Mouse (Mus musculus) heart, embryonic 11.5 days (tissue): ENCODE data around the gene Tmem163. TPM values are rescaled to one million over a fixed set of nuclear protein-coding genes. Genes with fewer than 3 reads are reported as not detected.
A peak's percentile ranks its signal among the peaks of the same experiment; 100 is the strongest.

Experiments used
- ATAC-seq: fragments of 200-750 bp; cut with Nextera tagmentation; replicated peaks from 2 replicates; pipeline ENCODE4 v1.8.0; 2017; ENCODE audit warnings: moderate library complexity; ENCODE audit not compliant: insufficient number of reproducible peaks, low FRiP score, low TSS enrichment
- H3K27ac ChIP-seq: fragments of 300-500 bp; sonication (generic); 2 replicates; pipeline ENCODE4 v1.5.1; 2014; ENCODE audit warnings: mild to moderate bottlenecking, low read depth, low read length
- H3K27me3 ChIP-seq: fragments of 300-500 bp; sonication (generic); 2 replicates; pipeline ENCODE4 v1.6.1; 2014; ENCODE audit warnings: mild to moderate bottlenecking, low read length, mixed read lengths; ENCODE audit not compliant: control insufficient read depth, insufficient read depth
- H3K36me3 ChIP-seq: fragments of 300-500 bp; sonication (generic); 2 replicates; pipeline ENCODE4 v1.6.1; 2014; ENCODE audit warnings: mild to moderate bottlenecking, low read length, moderate library complexity, mixed read lengths; ENCODE audit not compliant: control insufficient read depth, insufficient read depth
- H3K4me1 ChIP-seq: fragments of 300-500 bp; sonication (generic); 2 replicates; pipeline ENCODE4 v1.6.1; 2014; ENCODE audit warnings: low read length; ENCODE audit not compliant: control insufficient read depth, insufficient read depth
- H3K4me2 ChIP-seq: fragments of 300-500 bp; sonication (generic); 2 replicates; pipeline ENCODE4 v1.6.1; 2014; ENCODE audit warnings: mild to moderate bottlenecking, moderate library complexity
- H3K4me3 ChIP-seq: fragments of 300-500 bp; sonication (generic); 2 replicates; pipeline ENCODE4 v1.5.1; 2014; ENCODE audit warnings: low read depth, low read length
- H3K9ac ChIP-seq: fragments of 300-500 bp; sonication (generic); 2 replicates; pipeline ENCODE4 v1.6.1; 2014; ENCODE audit warnings: mild to moderate bottlenecking, low read depth, low read length, moderate library complexity
- H3K9me3 ChIP-seq: fragments of 300-500 bp; sonication (generic); replicated peaks from 2 replicates; pipeline ENCODE4 v1.6.1; 2016; ENCODE audit warnings: low read length; ENCODE audit not compliant: control insufficient read depth
- WGBS: fragments of 180-500 bp; shearing (Covaris S2); extraction: QIAGEN DNeasy Blood & Tissue Kit; methylation state at CpG from one replicate; pipeline ENCODE4 v1.1.7; 2014; ENCODE audit not compliant: insufficient replicate concordance; 5-methylcytosine and 5-hydroxymethylcytosine counted together
- polyA plus RNA-seq: library from polyadenylated mRNA; unstranded; fragments of >200 nt; fragmentation: Nextera tagmentation; extraction: Ambion mirVana; gene quantifications from 2 replicates; pipeline ENCODE4 v1.2.1, GENCODE M21; 2014

Gene Tmem163
- polyA plus RNA-seq, 1 experiment from 2014 or later, result 30.5 TPM

- Histone ChIP-seq H3K4me1 (peaks cover 14% of the 10 kb centered on the region), H3K4me3 (no peak overlapping the region), H3K27me3 (no peaks in the 10 kb centered on the region), H3K9me3 (no peaks in the 10 kb centered on the region), H3K4me2 (peak overlapping the region; percentile 36; the same call in 1 of the 2 replicates), H3K36me3 (no peaks in the 10 kb centered on the region), H3K27ac (no peak overlapping the region; the same call in 1 of the 2 replicates), H3K9ac (no peak overlapping the region)
- WGBS, result 16% methylated on average over 6 of the region's 6 CpGs
- no peak for ATAC-seq
Measured at GRCm38 (mm10) chr1:127465292-127465691, 214.1 kb downstream of the Tmem163 start.

- no peak for ATAC-seq
- H3K9me3 ChIP-seq, result no peaks in the 10 kb centered on the region
- no peak overlapping the region for H3K9ac ChIP-seq
- H3K27me3 ChIP-seq, result no peaks in the 10 kb centered on the region
- H3K27ac ChIP-seq, result no peak overlapping the region
- H3K4me3 ChIP-seq, result no peak overlapping the region
- H3K36me3 ChIP-seq, result no peaks in the 10 kb centered on the region
- peaks cover 14% of the 10 kb centered on the region for H3K4me1 ChIP-seq
- 85% methylated on average over 6 of the region's 6 CpGs for WGBS
- H3K4me2 ChIP-seq, result no peak overlapping the region
Measured at GRCm38 (mm10) chr1:127464041-127464440, 215.3 kb downstream of the Tmem163 start.

DNA sequence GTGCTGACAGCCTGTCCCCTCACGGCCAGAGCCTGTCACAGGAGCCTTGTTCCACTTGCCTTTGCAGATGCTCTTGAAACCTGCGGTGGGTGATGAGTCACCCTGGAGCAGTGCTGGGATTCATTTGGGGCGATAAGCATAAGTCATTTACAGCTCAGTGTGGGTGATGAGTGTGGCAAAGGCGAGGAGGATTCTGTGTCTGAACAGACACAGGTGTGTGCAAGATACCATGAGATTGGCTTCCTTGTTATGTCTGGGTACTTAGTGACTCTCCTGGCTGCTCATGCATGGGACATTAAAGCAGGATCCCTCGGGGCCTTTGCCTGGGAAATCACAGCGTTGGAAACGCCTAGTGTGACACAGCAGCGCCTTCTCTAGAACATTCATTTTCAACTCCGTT, 218.3 kb downstream of the Tmem163 start:
- Histone ChIP-seq H3K36me3 (no peaks in the 10 kb centered on the region), H3K4me2 (no peak overlapping the region), H3K27me3 (no peaks in the 10 kb centered on the region), H3K4me1 (peaks cover 14% of the 10 kb centered on the region), H3K9ac (no peak overlapping the region), H3K27ac (no peak overlapping the region), H3K4me3 (no peak overlapping the region), H3K9me3 (no peaks in the 10 kb centered on the region)
- 58% methylated on average over 9 of the region's 9 CpGs for WGBS
- 0 out of 2 replicates have a peak, but pooled peaks have one; percentile 37 for ATAC-seq

DNA sequence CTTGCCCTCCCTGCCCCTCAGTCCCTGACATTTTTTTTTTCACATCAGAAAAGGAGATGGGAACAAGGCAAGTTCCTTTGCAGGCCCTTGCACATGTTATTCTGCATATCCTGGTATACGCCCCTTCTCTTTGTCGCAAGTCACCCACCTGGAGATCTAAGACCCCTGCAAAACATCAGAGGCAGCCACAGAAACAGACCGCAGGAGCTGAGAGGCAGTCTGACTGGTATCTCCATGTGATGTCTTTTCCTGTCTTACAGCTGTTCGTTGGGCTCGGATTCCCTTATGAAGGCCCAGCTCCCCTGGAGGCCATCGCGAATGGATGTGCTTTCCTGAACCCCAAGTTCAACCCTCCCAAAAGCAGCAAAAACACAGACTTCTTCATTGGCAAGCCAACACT, 219.8 kb downstream of the Tmem163 start:
- H3K9me3 ChIP-seq, result no peaks in the 10 kb centered on the region
- no peaks in the 10 kb centered on the region for H3K27me3 ChIP-seq
- no peak overlapping the region for H3K27ac ChIP-seq
- ATAC-seq, result no peak
- H3K36me3 ChIP-seq, result no peaks in the 10 kb centered on the region
- no peak overlapping the region for H3K4me3 ChIP-seq
- H3K4me1 ChIP-seq, result peaks cover 5% of the 10 kb centered on the region; the same call in 1 of the 2 replicates
- H3K4me2 ChIP-seq, result no peak overlapping the region
- H3K9ac ChIP-seq, result no peak overlapping the region
- 74% methylated on average over 7 of the region's 7 CpGs for WGBS

GRCm38 (mm10) chr1:127459015-127459451, 220.3 kb downstream of the Tmem163 start:
- no peak overlapping the region for H3K4me2 ChIP-seq
- no peaks in the 10 kb centered on the region for H3K9me3 ChIP-seq
- no peak overlapping the region for H3K27ac ChIP-seq
- no peak overlapping the region for H3K9ac ChIP-seq
- no peak for ATAC-seq
- no peak overlapping the region for H3K4me3 ChIP-seq
- H3K36me3 ChIP-seq, result no peaks in the 10 kb centered on the region
- WGBS, result 14% methylated on average over 6 of the region's 6 CpGs
- no peaks in the 10 kb centered on the region for H3K27me3 ChIP-seq
- peaks cover 5% of the 10 kb centered on the region; the same call in 1 of the 2 replicates for H3K4me1 ChIP-seq

DNA sequence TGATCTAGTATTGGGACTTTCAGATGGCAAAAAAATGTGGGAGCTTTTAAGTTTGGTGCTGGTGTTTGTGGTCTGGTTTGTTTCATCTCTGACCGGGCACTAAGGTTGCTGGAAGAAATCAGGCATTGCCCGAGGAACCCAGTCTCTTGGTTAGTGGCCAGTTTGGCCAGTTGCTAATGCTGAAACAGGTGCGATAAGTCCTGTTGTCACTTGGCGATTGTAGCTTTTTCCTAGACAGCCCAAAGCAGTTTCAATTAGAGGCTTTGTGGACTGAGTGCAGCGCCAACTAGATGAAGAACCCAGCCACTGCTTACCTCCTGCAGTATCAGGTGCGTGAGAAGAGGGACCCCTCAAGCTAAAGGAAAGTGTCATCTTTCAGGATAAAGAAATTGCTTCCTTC, 226.0 kb downstream of the Tmem163 start:
- Histone ChIP-seq H3K27ac (no peak overlapping the region), H3K9me3 (no peaks in the 10 kb centered on the region), H3K4me2 (no peak overlapping the region), H3K4me3 (no peak overlapping the region), H3K27me3 (no peaks in the 10 kb centered on the region), H3K9ac (no peak overlapping the region), H3K36me3 (peaks cover 3% of the 10 kb centered on the region; the same call in 1 of the 2 replicates), H3K4me1 (no peaks in the 10 kb centered on the region)
- ATAC-seq, result no peak
- WGBS, result 86% methylated on average over 6 of the region's 6 CpGs

DNA sequence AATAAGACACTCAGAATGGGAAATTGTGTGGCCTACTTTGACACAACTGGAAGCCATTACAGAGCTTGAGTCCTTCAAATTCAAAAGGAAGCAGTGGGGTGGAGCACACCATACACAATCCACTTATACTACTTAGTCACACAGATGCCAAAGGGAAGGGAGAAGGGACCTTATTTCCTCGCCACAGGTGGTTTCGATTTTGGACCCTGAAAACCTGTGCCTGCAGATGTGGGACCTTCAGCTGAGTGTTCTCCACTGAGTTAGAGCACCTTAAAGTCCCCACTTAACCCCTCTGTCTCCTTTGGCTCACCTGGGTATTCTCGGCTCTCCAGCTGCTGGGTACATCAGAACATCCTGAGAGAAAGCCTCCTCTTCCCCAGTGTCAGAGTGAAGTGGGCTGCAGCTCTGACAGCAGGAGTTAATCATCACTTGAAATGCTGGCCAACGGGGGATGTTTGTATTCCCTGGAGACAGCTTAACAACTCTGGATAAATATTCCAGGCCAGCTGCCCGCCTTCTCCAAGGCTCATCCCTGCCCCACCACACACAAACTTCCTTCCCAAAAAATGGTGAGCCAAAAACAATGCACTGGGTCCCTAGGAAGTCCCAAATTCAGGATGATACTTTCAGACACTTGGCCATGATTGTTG, 234.4 kb downstream of the Tmem163 start:
- Histone ChIP-seq H3K9me3 (no peaks in the 10 kb centered on the region), H3K36me3 (peaks cover 3% of the 10 kb centered on the region; the same call in 1 of the 2 replicates), H3K9ac (no peak overlapping the region), H3K4me1 (peaks cover 21% of the 10 kb centered on the region), H3K27me3 (no peaks in the 10 kb centered on the region), H3K4me3 (no peak overlapping the region), H3K27ac (no peak overlapping the region), H3K4me2 (no peak overlapping the region)
- no peak for ATAC-seq
- 35% methylated on average over 5 of the region's 5 CpGs for WGBS

DNA sequence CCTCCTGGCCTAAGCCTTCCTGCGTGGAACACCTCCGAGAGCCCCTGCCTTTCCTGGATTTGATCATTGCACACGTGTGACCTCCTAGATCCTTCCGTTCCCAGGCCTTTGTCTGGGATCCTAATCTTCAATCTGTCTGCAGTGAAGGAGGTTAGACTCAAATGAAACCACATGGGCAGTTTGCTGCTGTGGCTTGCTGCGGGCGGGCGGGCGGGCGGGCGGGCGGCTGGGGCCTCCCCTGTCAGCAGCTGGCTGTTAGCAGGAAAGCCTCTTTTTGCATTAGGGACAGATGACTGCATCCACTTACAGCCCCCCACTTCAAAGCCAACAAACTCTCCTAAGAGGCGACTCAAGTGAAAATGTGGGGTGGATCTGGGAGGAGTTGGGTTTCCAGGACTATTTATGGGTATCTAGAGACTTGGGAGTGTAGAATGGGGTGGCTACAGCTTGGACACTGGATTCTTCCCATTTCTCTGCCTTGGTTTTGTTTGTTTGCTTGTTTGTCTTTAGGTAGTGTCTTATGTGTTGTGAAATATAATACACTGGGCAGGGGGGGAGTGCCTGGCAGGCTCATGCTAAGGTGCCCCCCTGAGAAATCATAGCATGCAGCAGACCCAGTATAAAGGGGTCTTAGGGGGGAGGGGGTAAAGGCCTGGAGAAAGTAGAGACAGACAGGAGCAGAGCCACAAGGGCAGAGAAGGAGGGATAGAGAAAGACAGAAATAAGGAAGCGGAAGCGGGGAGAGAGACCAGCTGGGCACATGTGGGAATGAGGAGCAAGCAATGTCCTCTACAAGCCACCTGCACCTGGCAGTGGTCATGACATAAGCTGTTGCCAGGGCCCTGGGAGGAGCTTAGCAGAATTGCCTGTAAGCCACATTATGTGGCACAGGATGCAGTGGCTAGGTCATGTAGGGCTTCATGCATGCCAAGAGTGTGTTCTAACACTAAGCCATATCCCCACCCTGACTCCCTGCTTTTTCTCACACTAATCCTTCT, 236.2 kb downstream of the Tmem163 start:
- 24% methylated on average over 14 of the region's 14 CpGs for WGBS
- Histone ChIP-seq H3K4me1 (peaks cover 23% of the 10 kb centered on the region), H3K4me2 (no peak overlapping the region), H3K4me3 (no peak overlapping the region), H3K27ac (peak overlapping the region; percentile 12; the same call in 1 of the 2 replicates), H3K27me3 (no peaks in the 10 kb centered on the region), H3K9me3 (no peaks in the 10 kb centered on the region), H3K9ac (no peak overlapping the region), H3K36me3 (no peaks in the 10 kb centered on the region)
- 0 out of 2 replicates have a peak, but pooled peaks have one; percentile 25 for ATAC-seq
